Comparison of ENCODE assay signal across 19 mouse cellular contexts in genomic region chr19:53021537-53021936, GRCm38 (mm10). TPM values are rescaled to one million over a fixed set of nuclear protein-coding genes. Genes with fewer than 3 reads are reported as not detected.
DNase-seq lines count a peak whose midpoint lies in the region; ATAC-seq and TF ChIP-seq lines count a peak whose summit lies in the region.
"Had no signal": no experiment of that assay in that cellular context is flagged by ENCODE, and none has a peak within 500 bp of the region (broad histone marks: within the 10 kb centered on the region; RNA-seq: fewer than 3 reads in every experiment).

No protein-coding gene starts in this region.

- H3K9ac ChIP-seq in limb, embryonic 13.5 days = no peak overlapping the region
- H3K9ac ChIP-seq: forebrain, embryonic 15.5 days had no signal

- no peak overlapping the region for H3K4me2 ChIP-seq in limb, embryonic 13.5 days (replicated peaks)
- H3K4me2 ChIP-seq: forebrain, embryonic 15.5 days had no signal

- no peaks in the 10 kb centered on the region for H3K9me3 ChIP-seq in E14TG2a.4 (ENCODE audit: low read length)
- no peaks in the 10 kb centered on the region for H3K9me3 ChIP-seq in limb, embryonic 13.5 days
- H3K9me3 ChIP-seq: forebrain, embryonic 15.5 days had no signal

- H3K4me3 ChIP-seq in layer of hippocampus, adult 2 months = no peak overlapping the region
- peak overlapping the region; percentile 55 for H3K4me3 ChIP-seq in E14TG2a.4 (replicated peaks; ENCODE audit: low read length)
- H3K4me3 ChIP-seq in limb, embryonic 13.5 days = no peak overlapping the region
- H3K4me3 ChIP-seq in cerebellum, adult 2 months (replicated peaks; ENCODE audit: insufficient read depth, low read depth, low read length) = no peak overlapping the region
- H3K4me3 ChIP-seq in thymus, adult 2 months (ENCODE audit: control insufficient read depth, insufficient read depth, low read length) = no peak overlapping the region
- H3K4me3 ChIP-seq: forebrain, embryonic 15.5 days; left cerebral cortex, adult 2 months had no signal

- no peak for TF ChIP-seq POLR2A in cerebellum, adult 2 months (IDR thresholded peaks at IDR 0.05; ENCODE audit: borderline replicate concordance, insufficient read depth, low read length)
- TF ChIP-seq POLR2A in thymus, adult 2 months (IDR thresholded peaks at IDR 0.05; ENCODE audit: control insufficient read depth, extremely low read depth, insufficient read depth, low read length, poor library complexity) = no peak

- H3K36me3 ChIP-seq in E14TG2a.4 (ENCODE audit: insufficient read depth, low read length) = peaks cover 76% of the 10 kb centered on the region
- peaks cover 65% of the 10 kb centered on the region for H3K36me3 ChIP-seq in limb, embryonic 13.5 days
- H3K36me3 ChIP-seq in thymus, adult 2 months (ENCODE audit: control insufficient read depth, insufficient read depth, low read length) = 0 out of 2 replicates have a peak, but pooled peaks cover 5% of the 10 kb centered on the region

- ATAC-seq in limb, embryonic 13.5 days (ENCODE audit: low FRiP score, low read depth) = no peak
- ATAC-seq in activated CD4-positive, CD25-positive, alpha-beta regulatory T cell, adult 4 months = no peak
- ATAC-seq: CD4-positive, CD25-positive, alpha-beta regulatory T cell, adult 4 months; forebrain, embryonic 15.5 days; midbrain, embryonic 16.5 days had no signal

- no peaks in the 10 kb centered on the region for H3K27me3 ChIP-seq in E14TG2a.4 (ENCODE audit: insufficient read depth, low read length)
- no peaks in the 10 kb centered on the region for H3K27me3 ChIP-seq in limb, embryonic 13.5 days
- H3K27me3 ChIP-seq in cerebellum, adult 2 months (ENCODE audit: control insufficient read depth, insufficient read depth, low read length) = no peaks in the 10 kb centered on the region
- H3K27me3 ChIP-seq in thymus, adult 2 months (ENCODE audit: control insufficient read depth, insufficient read depth, low read length) = no peaks in the 10 kb centered on the region
- H3K27me3 ChIP-seq: forebrain, embryonic 15.5 days had no signal

- no peak for DNase-seq in layer of hippocampus, adult 2 months (ENCODE audit: low spot score in 2 of 2)
- DNase-seq in layer of hippocampus, adult 8-10 months (ENCODE audit: low spot score in 2 of 2) = no peak
- DNase-seq in R1 (ENCODE audit: low read depth, low spot score) = peak; percentile 71
- DNase-seq in cerebellum, adult 2 months = no peak
- DNase-seq in thymus, adult 2 months = no peak
- DNase-seq: adrenal gland, postnatal 14 days; cerebellum, postnatal 10 days; gastrocnemius, postnatal 10 days; kidney, adult 11 months; liver; thymus, postnatal 36 days had no signal

- TF ChIP-seq CTCF in layer of hippocampus, adult 2 months (conservative IDR thresholded peaks at IDR 0.05) = 0 out of 2 replicates have a peak, but pooled peaks have one; percentile 13
- no peak for TF ChIP-seq CTCF in E14TG2a.4 (conservative IDR thresholded peaks at IDR 0.05; ENCODE audit: low read length)
- no peak for TF ChIP-seq CTCF in cerebellum, adult 2 months (IDR thresholded peaks at IDR 0.05; ENCODE audit: borderline replicate concordance, insufficient read depth, low read depth, low read length)
- no peak for TF ChIP-seq CTCF in thymus, adult 2 months (IDR thresholded peaks at IDR 0.05; ENCODE audit: borderline replicate concordance, control insufficient read depth, extremely low read depth, insufficient read depth, low read length, poor library complexity)

- peak overlapping the region; percentile 67; the same call in 1 of the 2 replicates for H3K27ac ChIP-seq in layer of hippocampus, adult 2 months
- H3K27ac ChIP-seq in limb, embryonic 13.5 days = peak overlapping the region; percentile 48; the same call in 1 of the 2 replicates
- no peak overlapping the region for H3K27ac ChIP-seq in cerebellum, adult 2 months (ENCODE audit: insufficient read depth, low read length)
- no peak overlapping the region for H3K27ac ChIP-seq in thymus, adult 2 months (ENCODE audit: control insufficient read depth, insufficient read depth, low read length)
- H3K27ac ChIP-seq: forebrain, embryonic 15.5 days; left cerebral cortex, adult 2 months; macrophage had no signal

- WGBS in limb, embryonic 13.5 days = 60% methylated on average over 10 of the region's 10 CpGs
- 85% methylated on average over 10 of the region's 10 CpGs for WGBS in cerebellum, adult 2 months
- 94% methylated on average over 10 of the region's 10 CpGs for WGBS in thymus, adult 2 months

- H3K4me1 ChIP-seq in E14TG2a.4 (replicated peaks; ENCODE audit: low read depth, low read length) = peaks cover 92% of the 10 kb centered on the region
- peaks cover 18% of the 10 kb centered on the region for H3K4me1 ChIP-seq in limb, embryonic 13.5 days
- peaks cover 14% of the 10 kb centered on the region for H3K4me1 ChIP-seq in cerebellum, adult 2 months (ENCODE audit: control insufficient read depth, insufficient read depth, low read length)
- H3K4me1 ChIP-seq in thymus, adult 2 months (replicated peaks; ENCODE audit: control insufficient read depth, insufficient read depth, low read length) = no peaks in the 10 kb centered on the region

RNA-seq across cellular contexts. Expression of gene Xpnpep1, which starts 18.5 kb away (rescaled TPM):
- 10 to 100 TPM; 78.7 to 82.9 TPM for total RNA-seq in layer of hippocampus, adult 2 months (2021)
- 10 to 100 TPM; 72.1 to 84.8 (median 73.6) TPM for total RNA-seq in layer of hippocampus, adult 8-10 months (2022)
- 153 and 163 TPM in 2 replicates for polyA plus RNA-seq in limb, embryonic 13.5 days (2015; fragmentation: Nextera tagmentation; extraction: Ambion mirVana)
- 58.8 and 60.5 TPM in 2 replicates for polyA plus RNA-seq in cerebellum, adult 2 months (2012; rRNA removed)
- polyA plus RNA-seq in activated CD4-positive, CD25-positive, alpha-beta regulatory T cell, adult 4 months (2017; shearing (Covaris generic)) = 10 to 100 TPM; 56.2 to 64.9 TPM
- 49.6 and 55.6 TPM in 2 replicates for polyA plus RNA-seq in thymus, adult 2 months (2012; rRNA removed)

Comparison
In these comparisons a context has a peak if more than half of its experiments do, and no peak if none do; other contexts are left out.
1. H3K27ac ChIP-seq: peak in layer of hippocampus, adult 2 months (single experiment) and limb, embryonic 13.5 days (single experiment); none in cerebellum, adult 2 months (single experiment) and thymus, adult 2 months (single experiment).